Mouse (Mus musculus): ENCODE data around the gene Gm10024.
"Not testable (repeated sequence)": the region's sequence is repeated elsewhere in the genome, so short reads cannot be mapped to it uniquely, and the experiment has no call there.

The Gm10024 gene

GRCm38 (mm10) chr10:77735928-77736327, 24.7 kb downstream of the Gm10024 start:
- in situ Hi-C loops (cut with MboI) = no loop called here

DNA sequence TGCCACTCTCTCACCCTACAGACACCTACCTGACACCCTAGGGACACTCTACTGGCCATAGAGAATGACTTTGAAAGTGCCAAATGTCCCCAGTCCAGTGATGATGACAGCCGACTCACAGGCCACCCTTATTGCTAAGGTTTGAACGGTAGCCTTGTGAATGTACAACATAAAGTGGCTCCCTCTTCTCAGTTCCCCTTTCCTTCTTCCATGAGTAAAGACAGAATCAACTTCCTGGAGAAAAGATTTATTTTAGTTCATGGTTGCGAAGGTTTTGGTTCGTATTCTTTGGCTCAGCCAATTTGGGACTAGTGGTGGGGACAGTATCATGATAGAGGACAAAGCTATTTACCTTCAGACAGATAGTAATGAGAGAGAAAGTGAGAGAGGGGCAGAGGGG, 27.7 kb downstream of the Gm10024 start:
- in situ Hi-C loops (cut with MboI) = no loop called here

GRCm38 (mm10) chr10:77741924-77742688, 30.8 kb downstream of the Gm10024 start, which contains the start of gene Gm18596:
Gene Gm18596 (minus strand): TSS chr10:77742638.
- in situ Hi-C loops (cut with MboI) = not testable (repeated sequence)

DNA sequence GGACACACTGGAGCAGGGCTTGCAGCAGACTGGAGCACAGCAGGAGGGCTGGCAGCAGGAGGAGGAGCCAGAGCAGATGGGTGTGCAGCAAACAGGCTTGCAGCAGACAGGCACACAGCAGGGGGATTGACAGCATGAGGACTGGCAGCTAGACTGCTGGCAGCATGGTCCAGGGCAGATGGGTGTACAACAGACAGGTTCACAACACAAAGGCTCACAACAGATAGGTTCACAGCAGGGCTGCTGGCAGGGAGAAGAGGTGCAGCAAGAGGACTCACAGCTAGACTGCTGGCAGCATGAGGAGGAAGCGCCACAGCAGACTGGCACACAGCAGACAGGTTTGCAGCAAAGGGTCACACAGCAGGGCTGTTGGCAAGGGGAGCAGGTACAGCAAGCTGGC, 39.4 kb downstream of the Gm10024 start:
- in situ Hi-C loops (cut with MboI) = not testable (repeated sequence)

- in situ Hi-C loops (cut with MboI) = not testable (repeated sequence)
Observed at GRCm38 (mm10) chr10:77751254-77751653, 40.0 kb downstream of the Gm10024 start, which contains the start of gene Gm9736. Gene Gm9736 (minus strand): TSS chr10:77751354.

DNA sequence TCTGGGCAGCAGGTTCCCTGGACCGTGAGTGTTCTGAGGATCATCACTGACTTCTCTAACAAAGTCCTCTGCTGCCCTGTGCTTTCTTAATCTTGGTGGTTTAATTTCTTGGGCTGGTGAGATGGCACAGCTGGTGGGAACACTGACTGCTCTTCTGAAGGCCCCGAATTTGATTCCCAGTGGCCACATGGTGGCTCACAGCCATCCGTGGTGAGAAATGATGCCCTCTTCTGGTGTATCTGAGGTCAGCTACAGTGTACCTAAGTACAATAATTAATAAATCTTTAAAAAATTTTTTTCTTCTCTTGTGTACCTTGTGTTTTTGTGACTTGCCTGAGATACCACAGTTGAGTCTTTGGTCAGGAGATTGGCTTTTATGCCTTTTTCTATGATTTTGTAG, 41.1 kb downstream of the Gm10024 start:
- in situ Hi-C loops (cut with MboI) = not testable (repeated sequence)

GRCm38 (mm10) chr10:77753448-77753847, 42.2 kb downstream of the Gm10024 start:
- in situ Hi-C loops (cut with MboI) = no loop called here

- in situ Hi-C loops (cut with MboI) = not testable (repeated sequence)
Observed at GRCm38 (mm10) chr10:77759582-77759981, 48.3 kb downstream of the Gm10024 start, which contains the start of gene Gm3233. Gene Gm3233 (minus strand): TSS chr10:77759682.

All from mature B cell (primary cell).